In the genomic region with DNA sequence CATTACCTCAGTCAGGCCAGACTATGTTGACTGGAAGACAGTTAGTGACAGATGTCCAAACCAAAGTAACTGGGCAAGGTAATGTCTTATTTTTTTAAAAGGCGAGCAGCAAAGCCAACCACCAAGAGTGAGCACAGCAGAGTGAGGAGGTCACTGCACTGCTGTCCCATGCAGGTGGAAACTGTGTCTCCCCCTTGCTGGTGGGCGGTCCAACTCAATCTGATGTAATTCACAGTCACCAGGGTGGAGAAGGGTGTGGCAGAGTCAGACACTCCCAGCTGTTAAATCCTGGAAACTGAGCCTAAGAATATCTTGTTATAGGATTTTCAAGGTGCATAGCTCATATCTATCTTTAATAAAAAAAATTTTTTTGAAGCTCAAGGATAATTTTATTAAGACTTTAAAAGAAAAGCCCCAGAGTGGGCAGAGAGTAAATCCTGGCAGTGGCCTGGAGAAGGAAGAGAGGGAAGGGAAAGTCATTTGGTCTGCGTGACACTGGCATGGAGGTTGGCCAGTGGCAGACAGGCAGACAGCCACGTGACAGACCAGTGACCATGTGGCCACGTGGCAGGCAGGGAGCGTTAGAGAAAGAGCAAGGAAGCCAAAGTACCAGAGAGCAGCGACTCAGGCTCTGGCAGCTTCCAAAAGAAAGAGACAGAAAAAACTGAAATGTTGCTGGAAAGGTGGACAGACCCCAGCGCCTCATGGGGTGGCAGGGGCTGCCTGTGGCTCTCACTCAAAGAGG, we compare ENCODE assay signal across 10 mouse cellular contexts. TPM values are rescaled to one million over a fixed set of nuclear protein-coding genes. Genes with fewer than 3 reads are reported as not detected.
DNase-seq lines count a peak whose midpoint lies in the region; ATAC-seq lines count a peak whose summit lies in the region.
"Had no signal": no experiment of that assay in that cellular context is flagged by ENCODE, and none has a peak within 500 bp of the region (broad histone marks: within the 10 kb centered on the region; RNA-seq: fewer than 3 reads in every experiment).

No protein-coding gene starts in this region.

- DNase-seq in right cerebral cortex, postnatal 10 days (ENCODE audit: low spot score in 2 of 2), result peak; percentile 40 to 55
- no peak for DNase-seq in right cerebral cortex, adult 2 months (ENCODE audit: low spot score in 2 of 2)
- DNase-seq in cerebellum, adult 18-20 months, result peak; percentile 42 to 61
- peak; percentile 28 for DNase-seq in yolk sac, embryonic 10.5 days (ENCODE audit: low spot score)
- DNase-seq in frontal cortex, postnatal 14 days (ENCODE audit: low spot score in 2 of 2), result no peak
- no peak for DNase-seq in embryo, embryonic 11 days

- no peak overlapping the region for H3K9ac ChIP-seq in intestine, embryonic 16.5 days (ENCODE audit: low read depth, low read length)

- H3K4me2 ChIP-seq in intestine, embryonic 16.5 days (ENCODE audit: low read depth, low read length), result no peak overlapping the region

- H3K4me1 ChIP-seq in intestine, embryonic 16.5 days (ENCODE audit: control insufficient read depth, insufficient read depth, low read length), result peaks cover 7% of the 10 kb centered on the region

- no peaks in the 10 kb centered on the region for H3K27me3 ChIP-seq in intestine, embryonic 16.5 days (replicated peaks; ENCODE audit: control insufficient read depth, insufficient read depth, low read length)

- 72% methylated on average over 8 of the region's 8 CpGs for WGBS in intestine, embryonic 16.5 days

- no peaks in the 10 kb centered on the region for H3K9me3 ChIP-seq in intestine, embryonic 16.5 days (ENCODE audit: control insufficient read depth, low read length)

- H3K36me3 ChIP-seq in intestine, embryonic 16.5 days (ENCODE audit: control insufficient read depth, insufficient read depth, low read length), result no peaks in the 10 kb centered on the region

- peak overlapping the region; percentile 50 for H3K27ac ChIP-seq in intestine, embryonic 16.5 days (ENCODE audit: low read length)

- peak; percentile 82 for ATAC-seq in intestine, embryonic 16.5 days
- ATAC-seq: forebrain, embryonic 14.5 days had no signal

- no peak overlapping the region for H3K4me3 ChIP-seq in intestine, embryonic 16.5 days (ENCODE audit: low read length)

RNA-seq across cellular contexts. Expression of a gene that starts 19.6 kb away (rescaled TPM):
- polyA plus RNA-seq in intestine, embryonic 16.5 days (2015; fragmentation: Nextera tagmentation; extraction: Ambion mirVana), result 2.0 and 2.3 TPM in 2 replicates

RNA-seq across cellular contexts. Expression of a gene that starts 24.7 kb away (rescaled TPM):
- 13.3 and 14.4 TPM in 2 replicates for polyA plus RNA-seq in intestine, embryonic 16.5 days (2015; fragmentation: Nextera tagmentation; extraction: Ambion mirVana)

RNA-seq across cellular contexts. Expression of a gene that starts 29.4 kb away (rescaled TPM):
- polyA plus RNA-seq in intestine, embryonic 16.5 days (2015; fragmentation: Nextera tagmentation; extraction: Ambion mirVana), result 0.09 and 0.17 TPM in 2 replicates
- polyA plus RNA-seq: brain, embryonic 14.5 days; spleen, adult 2 months had no signal

RNA-seq across cellular contexts. Expression of a gene that starts 41.0 kb away (rescaled TPM):
- polyA plus RNA-seq in intestine, embryonic 16.5 days (2015; fragmentation: Nextera tagmentation; extraction: Ambion mirVana), result 5.0 and 5.9 TPM in 2 replicates

RNA-seq across cellular contexts. Expression of a gene that starts 57.3 kb away (rescaled TPM):
- polyA plus RNA-seq in intestine, embryonic 16.5 days (2015; fragmentation: Nextera tagmentation; extraction: Ambion mirVana), result 106 and 107 TPM in 2 replicates

Comparison
In these comparisons a context has a peak if more than half of its experiments do, and no peak if none do; other contexts are left out.
1. DNase-seq: peak in right cerebral cortex, postnatal 10 days (2 of 2), cerebellum, adult 18-20 months (2 of 2) and yolk sac, embryonic 10.5 days (single experiment); none in right cerebral cortex, adult 2 months (0 of 2), frontal cortex, postnatal 14 days (0 of 2) and embryo, embryonic 11 days (single experiment).